Mouse (Mus musculus) midbrain, embryonic 11.5 days (tissue): ENCODE results near the gene C9. TPM values are rescaled to one million over a fixed set of nuclear protein-coding genes. Genes with fewer than 3 reads are reported as not detected.

Experiments
- ATAC-seq: fragments of 200-750 bp; cut with Nextera tagmentation; 2 replicates; pipeline ENCODE4 v1.8.0; 2017; ENCODE audit warnings: moderate TSS enrichment, moderate library complexity; ENCODE audit not compliant: low FRiP score
- DNase-seq: peaks from one replicate; pipeline ENCODE4 v3.0.0; 2015; ENCODE audit warnings: low spot score; ENCODE audit errors: missing footprints
- H3K27ac ChIP-seq: fragments of 300-500 bp; sonication (generic); 2 replicates; pipeline ENCODE4 v1.5.1; 2014; ENCODE audit warnings: low read depth, low read length
- H3K27me3 ChIP-seq: fragments of 300-500 bp; sonication (generic); 2 replicates; pipeline ENCODE4 v1.6.1; 2014; ENCODE audit warnings: mild to moderate bottlenecking, low read length, moderate library complexity, mixed read lengths; ENCODE audit not compliant: control insufficient read depth, insufficient read depth
- H3K36me3 ChIP-seq: fragments of 300-500 bp; sonication (generic); 2 replicates; pipeline ENCODE4 v1.6.1; 2014; ENCODE audit warnings: mild to moderate bottlenecking, low read length, moderate library complexity, mixed read lengths; ENCODE audit not compliant: control insufficient read depth, insufficient read depth
- H3K4me1 ChIP-seq: fragments of 300-500 bp; sonication (generic); 2 replicates; pipeline ENCODE4 v1.6.1; 2014; ENCODE audit warnings: low read length; ENCODE audit not compliant: control insufficient read depth, insufficient read depth
- H3K4me2 ChIP-seq: fragments of 300-500 bp; sonication (generic); 2 replicates; pipeline ENCODE4 v1.6.1; 2014; ENCODE audit warnings: mild to moderate bottlenecking, moderate library complexity
- H3K4me3 ChIP-seq: fragments of 300-500 bp; sonication (generic); 2 replicates; pipeline ENCODE4 v1.5.1; 2014; ENCODE audit warnings: low read depth, low read length
- H3K9ac ChIP-seq: fragments of 300-500 bp; sonication (generic); 2 replicates; pipeline ENCODE4 v1.6.1; 2014; ENCODE audit warnings: low read length
- H3K9me3 ChIP-seq: fragments of 300-500 bp; sonication (generic); 2 replicates; pipeline ENCODE4 v1.6.1; 2016; ENCODE audit warnings: low read length; ENCODE audit not compliant: control insufficient read depth
- WGBS: fragments of 180-500 bp; shearing (Covaris S2); extraction: QIAGEN DNeasy Blood & Tissue Kit; methylation state at CpG from one replicate; pipeline ENCODE4 v1.1.7; 2014; 5-methylcytosine and 5-hydroxymethylcytosine counted together
- polyA plus RNA-seq: library from polyadenylated mRNA; unstranded; fragments of >200 nt; fragmentation: Nextera tagmentation; extraction: Ambion mirVana; gene quantifications from 2 replicates; pipeline ENCODE4 v1.2.1, GENCODE M21; 2014

The C9 gene
- polyA plus RNA-seq, 1 experiment from 2014 or later = not detected

DNA sequence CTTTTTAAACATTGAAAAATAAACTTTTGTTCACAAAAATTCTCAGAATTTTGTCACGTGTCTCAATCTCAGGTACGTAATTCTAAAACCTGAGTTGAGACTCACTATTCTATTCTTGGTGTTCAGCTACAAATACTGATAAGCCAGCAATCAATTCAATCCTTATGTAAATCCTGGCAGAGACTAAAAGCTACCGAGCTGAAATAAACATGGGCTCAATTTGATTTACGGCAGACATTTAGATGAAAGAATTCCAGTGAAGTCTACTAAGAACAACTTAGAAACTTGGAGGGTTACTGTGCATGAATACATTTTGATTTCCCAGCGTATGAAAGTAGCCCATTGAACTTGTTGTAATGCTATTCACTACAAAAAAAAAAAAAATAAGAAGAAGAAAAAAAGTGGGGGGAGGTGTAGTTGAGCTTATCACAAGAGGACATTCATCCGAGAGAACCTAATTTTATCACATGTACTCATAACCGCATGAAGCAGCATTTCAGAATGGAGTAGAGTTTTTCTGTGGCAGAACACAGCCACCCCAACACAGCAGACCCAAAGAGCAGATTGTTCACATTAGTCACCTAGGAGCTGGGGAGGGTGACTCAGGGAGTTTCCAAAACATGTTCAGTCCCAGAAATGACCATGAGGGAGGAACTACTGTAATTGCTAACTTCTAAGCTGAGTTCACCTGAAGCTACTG, 94.7 kb downstream of the C9 start:
- DNase-seq (no peak), ATAC-seq (no peak)
- WGBS = 89% methylated on average over 7 of the region's 7 CpGs
- Histone ChIP-seq H3K4me3 (no peak overlapping the region), H3K9ac (no peak overlapping the region), H3K27ac (no peak overlapping the region), H3K27me3 (no peaks in the 10 kb centered on the region), H3K4me2 (no peak overlapping the region), H3K9me3 (no peaks in the 10 kb centered on the region), H3K36me3 (no peaks in the 10 kb centered on the region), H3K4me1 (no peaks in the 10 kb centered on the region)

Other genes starting within 250 kb of the C9 start
- 62.1 and 85.2 TPM in 2 replicates for gene Dab2, start 145.5 kb upstream of the C9 start, polyA plus RNA-seq
- 3.6 and 4.0 TPM in 2 replicates for gene Fyb, start 77.5 kb downstream of the C9 start, polyA plus RNA-seq